Mouse (Mus musculus): Measurements from ENCODE around the gene Gm815.

Gene Gm815

DNA sequence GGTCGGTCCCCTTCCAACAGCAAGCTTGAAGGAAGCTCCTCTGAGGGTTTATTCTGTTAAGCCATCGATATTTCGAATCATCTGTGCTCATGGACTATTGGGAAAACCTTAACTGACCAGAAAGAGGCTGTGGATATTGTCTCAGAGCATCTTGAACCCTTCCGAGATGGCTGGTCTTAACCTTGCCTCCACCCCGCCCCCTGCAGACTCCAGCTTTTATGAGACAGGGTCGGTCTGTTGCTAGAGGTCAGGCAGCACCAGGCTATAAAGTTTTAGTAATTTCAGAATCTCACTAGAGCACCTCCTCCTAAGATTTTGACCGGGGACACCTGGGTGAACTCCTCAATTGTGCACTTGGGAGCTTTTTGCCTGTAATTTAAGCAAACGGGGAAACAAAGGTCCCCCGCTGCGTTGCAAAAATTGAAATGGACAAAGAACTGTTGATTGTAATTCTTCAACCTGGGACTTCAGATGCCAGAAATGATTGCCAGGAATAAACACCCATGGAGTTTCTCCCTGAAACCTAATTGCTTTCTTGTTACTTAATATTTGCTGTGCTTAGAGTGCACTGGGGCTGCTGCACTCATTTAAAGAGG is 8.4 kb upstream of the Gm815 start:
- no peak for DNase-seq (ENCODE audit: low spot score)

- DNase-seq (ENCODE audit: low spot score): no peak
Observed at GRCm38 (mm10) chr19:26879856-26880255, 5.8 kb upstream of the Gm815 start.

DNA sequence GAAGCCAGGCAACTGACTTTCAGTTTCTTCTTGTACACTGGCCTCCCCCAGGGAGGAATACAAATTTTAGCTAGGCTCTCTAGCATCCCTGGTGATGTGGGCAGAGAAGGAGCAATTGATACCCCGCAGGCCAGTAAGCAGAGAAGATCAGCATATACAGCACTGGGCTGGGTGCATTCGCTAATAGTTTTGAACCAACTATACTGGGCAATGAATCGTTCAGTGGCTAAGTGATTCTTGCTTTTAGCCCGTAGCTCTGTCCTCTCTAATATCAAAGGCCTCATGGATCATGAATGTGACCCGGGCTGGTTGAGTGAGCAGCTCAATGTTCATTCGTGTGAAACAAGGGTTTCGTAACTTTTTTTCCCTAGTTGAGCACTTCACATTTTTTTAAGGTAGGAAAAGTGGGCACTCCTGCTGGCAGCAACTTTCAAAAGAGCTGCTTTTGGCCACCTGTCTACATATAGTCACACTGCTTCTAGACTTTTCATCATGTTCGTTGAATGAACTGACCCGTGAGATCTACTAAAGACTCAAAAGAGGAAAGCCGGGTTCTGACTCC is 3.7 kb upstream of the Gm815 start:
- DNase-seq (ENCODE audit: low spot score): no peak

GRCm38 (mm10) chr19:26888171-26888570 is 2.5 kb downstream of the Gm815 start:
- DNase-seq (ENCODE audit: low spot score): no peak

DNA sequence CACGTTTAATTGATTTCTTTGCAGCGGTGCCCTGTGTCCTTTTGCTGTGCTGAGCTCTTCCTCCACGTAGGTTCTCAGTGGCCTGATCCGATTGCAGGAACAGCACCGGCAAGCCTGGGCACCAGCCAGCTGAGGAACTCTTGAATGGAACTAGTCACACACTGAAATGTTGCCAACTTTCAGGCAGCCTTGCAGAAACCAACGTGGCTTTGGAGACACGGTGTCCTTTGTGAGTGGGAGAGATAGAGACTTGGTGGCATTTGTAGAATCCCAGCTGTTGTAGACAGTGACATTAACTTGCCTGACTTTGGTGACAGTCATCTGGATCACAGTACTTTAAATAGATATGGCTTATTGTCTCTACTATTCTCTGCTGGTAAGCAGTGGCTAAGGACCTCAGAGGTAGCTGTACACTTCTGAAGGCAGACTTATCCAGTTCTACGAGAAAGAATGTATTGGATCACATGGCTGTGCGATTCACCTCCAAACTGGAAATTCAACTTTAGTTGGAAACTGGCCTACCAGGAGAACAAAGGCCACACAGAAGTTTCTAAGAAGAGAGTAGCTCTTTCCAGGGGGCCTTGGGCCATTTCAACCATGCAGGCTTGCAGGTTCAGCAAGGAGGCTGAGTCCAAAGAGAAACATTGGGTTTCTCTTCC is 5.8 kb downstream of the Gm815 start:
- DNase-seq (ENCODE audit: low spot score): no peak

GRCm38 (mm10) chr19:26892861-26893260 is 7.2 kb downstream of the Gm815 start:
- DNase-seq (ENCODE audit: low spot score): no peak

- DNase-seq (ENCODE audit: low spot score): no peak
Observed at GRCm38 (mm10) chr19:26902162-26902561, 16.5 kb downstream of the Gm815 start.

GRCm38 (mm10) chr19:26914245-26914644 is 28.6 kb downstream of the Gm815 start:
- DNase-seq (ENCODE audit: low spot score): no peak

GRCm38 (mm10) chr19:26920816-26921215 is 35.1 kb downstream of the Gm815 start:
- DNase-seq (ENCODE audit: low spot score): no peak

- DNase-seq (ENCODE audit: low spot score): no peak
Observed at GRCm38 (mm10) chr19:26930295-26931283, 44.9 kb downstream of the Gm815 start.

DNA sequence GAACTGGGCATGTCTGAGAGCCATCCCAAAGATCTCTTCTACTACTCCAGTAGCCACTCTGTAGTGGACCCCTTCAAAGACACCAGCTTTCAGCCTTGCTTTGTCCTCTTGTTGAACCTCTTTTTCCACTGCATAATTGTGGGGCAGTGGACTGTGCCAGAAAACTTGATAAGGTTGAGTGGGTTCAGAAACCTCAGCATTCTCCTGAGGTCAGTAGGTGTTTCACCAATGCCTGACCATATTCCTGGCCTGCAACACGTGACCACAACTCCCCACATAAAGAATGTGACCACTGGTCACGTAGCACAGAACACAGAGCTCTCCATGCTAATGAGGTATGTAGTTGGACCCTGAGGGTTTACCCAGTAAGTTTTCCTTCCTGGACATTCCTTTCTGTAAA is 48.5 kb downstream of the Gm815 start:
- DNase-seq (ENCODE audit: low spot score): no peak

Data from testis, postnatal 10 days (tissue).